Mouse (Mus musculus): Measurements from ENCODE around the gene Hells. TPM values are rescaled to one million over a fixed set of nuclear protein-coding genes. Genes with fewer than 3 reads are reported as not detected.

The Hells gene
- polyA plus RNA-seq, 1 experiment = 9.1 TPM

- Histone ChIP-seq H3ac (ENCODE audit: control insufficient read depth, insufficient read length, low read depth) (no peak overlapping the region), H3K4me3 (ENCODE audit: insufficient read depth, poor library complexity, severe bottlenecking) (no peak overlapping the region), H3K27me3 (ENCODE audit: control insufficient read depth, insufficient read depth, insufficient read length) (no peaks in the 10 kb centered on the region), H3K79me2 (ENCODE audit: control insufficient read depth, insufficient read depth) (no peaks in the 10 kb centered on the region), H3K36me3 (ENCODE audit: control insufficient read depth, insufficient read depth) (peaks cover 98% of the 10 kb centered on the region), H3K79me3 (ENCODE audit: low read depth) (no peaks in the 10 kb centered on the region)
- TF ChIP-seq CTCF (IDR thresholded peaks at IDR 0.05; ENCODE audit: control insufficient read depth, insufficient read depth, insufficient read length) = no peak
- no peak for TF ChIP-seq USF1 (IDR thresholded peaks at IDR 0.05; ENCODE audit: low read depth)
- TF ChIP-seq MYOG (IDR thresholded peaks at IDR 0.05; ENCODE audit: control insufficient read depth, extremely low read depth, insufficient read length) = no peak
- TF ChIP-seq FOSL1 (IDR thresholded peaks at IDR 0.05; ENCODE audit: insufficient read depth, low read length, poor library complexity, severe bottlenecking) = no peak
- no peak for TF ChIP-seq CEBPB (IDR thresholded peaks at IDR 0.05; ENCODE audit: low read depth)
- TF ChIP-seq MYOD1 (IDR thresholded peaks at IDR 0.05; ENCODE audit: control insufficient read depth, insufficient read length, low read depth) = no peak
- no peak for TF ChIP-seq MAX (IDR thresholded peaks at IDR 0.05)
Observed at GRCm38 (mm10) chr19:38944590-38945307, 14.0 kb downstream of the Hells start.

GRCm38 (mm10) chr19:38970741-38971140, 40.0 kb downstream of the Hells start:
- TF ChIP-seq FOSL1 (IDR thresholded peaks at IDR 0.05; ENCODE audit: insufficient read depth, low read length, poor library complexity, severe bottlenecking) (no peak), USF1 (IDR thresholded peaks at IDR 0.05; ENCODE audit: low read depth) (no peak), MYOD1 (IDR thresholded peaks at IDR 0.05; ENCODE audit: control insufficient read depth, insufficient read length, low read depth) (no peak), MYOG (IDR thresholded peaks at IDR 0.05; ENCODE audit: control insufficient read depth, extremely low read depth, insufficient read length) (no peak), CEBPB (IDR thresholded peaks at IDR 0.05; ENCODE audit: low read depth) (peak; percentile 39), CTCF (IDR thresholded peaks at IDR 0.05; ENCODE audit: control insufficient read depth, insufficient read depth, insufficient read length) (no peak), MAX (IDR thresholded peaks at IDR 0.05) (no peak)
- no peak overlapping the region for H3ac ChIP-seq (ENCODE audit: control insufficient read depth, insufficient read length, low read depth)
- no peaks in the 10 kb centered on the region for H3K79me3 ChIP-seq (ENCODE audit: low read depth)
- H3K27me3 ChIP-seq (ENCODE audit: control insufficient read depth, insufficient read depth, insufficient read length) = no peaks in the 10 kb centered on the region
- no peaks in the 10 kb centered on the region for H3K79me2 ChIP-seq (ENCODE audit: control insufficient read depth, insufficient read depth)
- peaks cover 68% of the 10 kb centered on the region for H3K36me3 ChIP-seq (ENCODE audit: control insufficient read depth, insufficient read depth)
- no peak overlapping the region for H3K4me3 ChIP-seq (ENCODE audit: insufficient read depth, poor library complexity, severe bottlenecking)

DNA sequence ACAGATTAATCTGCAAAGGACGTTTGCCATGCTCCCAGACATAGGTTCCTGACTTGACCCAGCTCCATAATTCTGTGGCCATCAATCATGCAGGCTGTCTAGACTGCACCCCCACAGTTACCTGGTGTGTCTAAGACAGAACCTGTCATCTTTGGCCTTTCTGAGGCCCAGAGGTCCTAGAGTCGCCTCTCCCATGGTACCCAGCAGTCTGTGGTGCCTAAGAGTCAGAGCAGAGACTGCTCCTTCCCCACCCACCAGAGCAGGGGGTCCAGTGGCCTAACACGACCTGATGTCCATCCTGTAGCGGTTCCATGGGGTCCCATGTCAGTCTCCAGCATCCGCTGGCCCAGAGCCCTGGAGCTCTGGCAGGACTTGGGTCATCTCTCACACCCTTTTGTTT, 41.9 kb downstream of the Hells start:
- H3K79me3 ChIP-seq (ENCODE audit: low read depth) = no peaks in the 10 kb centered on the region
- TF ChIP-seq MYOG (IDR thresholded peaks at IDR 0.05; ENCODE audit: control insufficient read depth, extremely low read depth, insufficient read length) (no peak), FOSL1 (IDR thresholded peaks at IDR 0.05; ENCODE audit: insufficient read depth, low read length, poor library complexity, severe bottlenecking) (no peak), MAX (IDR thresholded peaks at IDR 0.05) (no peak), CTCF (IDR thresholded peaks at IDR 0.05; ENCODE audit: control insufficient read depth, insufficient read depth, insufficient read length) (no peak), MYOD1 (IDR thresholded peaks at IDR 0.05; ENCODE audit: control insufficient read depth, insufficient read length, low read depth) (no peak), CEBPB (IDR thresholded peaks at IDR 0.05; ENCODE audit: low read depth) (no peak), USF1 (IDR thresholded peaks at IDR 0.05; ENCODE audit: low read depth) (no peak)
- peaks cover 49% of the 10 kb centered on the region for H3K36me3 ChIP-seq (ENCODE audit: control insufficient read depth, insufficient read depth)
- H3ac ChIP-seq (ENCODE audit: control insufficient read depth, insufficient read length, low read depth) = no peak overlapping the region
- H3K4me3 ChIP-seq (ENCODE audit: insufficient read depth, poor library complexity, severe bottlenecking) = no peak overlapping the region
- no peaks in the 10 kb centered on the region for H3K27me3 ChIP-seq (ENCODE audit: control insufficient read depth, insufficient read depth, insufficient read length)
- H3K79me2 ChIP-seq (ENCODE audit: control insufficient read depth, insufficient read depth) = no peaks in the 10 kb centered on the region

- peaks cover 39% of the 10 kb centered on the region for H3K36me3 ChIP-seq (ENCODE audit: control insufficient read depth, insufficient read depth)
- H3ac ChIP-seq (ENCODE audit: control insufficient read depth, insufficient read length, low read depth) = no peak overlapping the region
- TF ChIP-seq MYOG (IDR thresholded peaks at IDR 0.05; ENCODE audit: control insufficient read depth, extremely low read depth, insufficient read length) (no peak), FOSL1 (IDR thresholded peaks at IDR 0.05; ENCODE audit: insufficient read depth, low read length, poor library complexity, severe bottlenecking) (no peak), MYOD1 (IDR thresholded peaks at IDR 0.05; ENCODE audit: control insufficient read depth, insufficient read length, low read depth) (no peak), CEBPB (IDR thresholded peaks at IDR 0.05; ENCODE audit: low read depth) (no peak), CTCF (IDR thresholded peaks at IDR 0.05; ENCODE audit: control insufficient read depth, insufficient read depth, insufficient read length) (no peak), USF1 (IDR thresholded peaks at IDR 0.05; ENCODE audit: low read depth) (no peak), MAX (IDR thresholded peaks at IDR 0.05) (no peak)
- H3K79me3 ChIP-seq (ENCODE audit: low read depth) = no peaks in the 10 kb centered on the region
- no peak overlapping the region for H3K4me3 ChIP-seq (ENCODE audit: insufficient read depth, poor library complexity, severe bottlenecking)
- H3K27me3 ChIP-seq (ENCODE audit: control insufficient read depth, insufficient read depth, insufficient read length) = no peaks in the 10 kb centered on the region
- H3K79me2 ChIP-seq (ENCODE audit: control insufficient read depth, insufficient read depth) = no peaks in the 10 kb centered on the region
Observed at GRCm38 (mm10) chr19:38973666-38974065, 43.0 kb downstream of the Hells start.

DNA sequence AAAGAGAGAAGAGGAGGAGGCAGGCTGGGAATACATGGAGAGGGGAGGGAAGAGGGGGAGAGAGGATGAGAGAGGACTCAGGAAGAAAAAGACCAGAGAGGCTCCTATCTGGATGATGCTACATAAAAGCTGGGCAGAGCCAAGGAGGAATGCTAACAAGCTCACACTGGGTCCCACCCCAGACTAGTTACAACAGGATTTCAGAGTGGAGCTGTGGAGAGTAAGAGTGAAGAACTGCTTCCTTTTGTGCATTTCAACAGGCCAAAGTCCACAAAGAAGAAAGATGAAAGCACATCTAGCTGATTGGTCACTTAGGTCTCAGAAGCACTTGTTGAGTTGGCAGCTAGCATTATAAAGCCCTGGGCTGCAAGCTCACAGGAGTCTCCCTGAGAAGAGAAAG, 45.6 kb downstream of the Hells start:
- Histone ChIP-seq H3K79me2 (ENCODE audit: control insufficient read depth, insufficient read depth) (no peaks in the 10 kb centered on the region), H3K79me3 (ENCODE audit: low read depth) (no peaks in the 10 kb centered on the region), H3K27me3 (ENCODE audit: control insufficient read depth, insufficient read depth, insufficient read length) (no peaks in the 10 kb centered on the region), H3K4me3 (ENCODE audit: insufficient read depth, poor library complexity, severe bottlenecking) (no peak overlapping the region), H3K36me3 (ENCODE audit: control insufficient read depth, insufficient read depth) (peaks cover 13% of the 10 kb centered on the region), H3ac (ENCODE audit: control insufficient read depth, insufficient read length, low read depth) (no peak overlapping the region)
- TF ChIP-seq FOSL1 (IDR thresholded peaks at IDR 0.05; ENCODE audit: insufficient read depth, low read length, poor library complexity, severe bottlenecking) (no peak), CEBPB (IDR thresholded peaks at IDR 0.05; ENCODE audit: low read depth) (no peak), CTCF (IDR thresholded peaks at IDR 0.05; ENCODE audit: control insufficient read depth, insufficient read depth, insufficient read length) (no peak), MAX (IDR thresholded peaks at IDR 0.05) (no peak), MYOG (IDR thresholded peaks at IDR 0.05; ENCODE audit: control insufficient read depth, extremely low read depth, insufficient read length) (no peak), USF1 (IDR thresholded peaks at IDR 0.05; ENCODE audit: low read depth) (no peak), MYOD1 (IDR thresholded peaks at IDR 0.05; ENCODE audit: control insufficient read depth, insufficient read length, low read depth) (no peak)

Measured in C2C12 (cell line).